Mouse (Mus musculus) small intestine, adult 2 months (tissue): Measurements from ENCODE around the gene Ccdc17.
A peak's percentile ranks its signal among the peaks of the same experiment; 100 is the strongest.

ENCODE experiments used
- CTCF ChIP-seq: fragments of 200-500 bp; IDR thresholded peaks from 2 replicates; pipeline ENCODE4 v1.5.1; 2012; ENCODE audit warnings: low read depth, mild to moderate bottlenecking, control low read depth, inconsistent platforms, low read length, moderate library complexity, mixed read lengths; ENCODE audit not compliant: insufficient replicate concordance, insufficient read length; ENCODE audit errors: extremely low read depth
- POLR2A ChIP-seq: fragments of 200-500 bp; IDR thresholded peaks from 2 replicates; pipeline ENCODE4 v1.6.1; 2012; ENCODE audit warnings: low read depth, mild to moderate bottlenecking, control low read depth, inconsistent platforms, low read length, moderate library complexity

DNA sequence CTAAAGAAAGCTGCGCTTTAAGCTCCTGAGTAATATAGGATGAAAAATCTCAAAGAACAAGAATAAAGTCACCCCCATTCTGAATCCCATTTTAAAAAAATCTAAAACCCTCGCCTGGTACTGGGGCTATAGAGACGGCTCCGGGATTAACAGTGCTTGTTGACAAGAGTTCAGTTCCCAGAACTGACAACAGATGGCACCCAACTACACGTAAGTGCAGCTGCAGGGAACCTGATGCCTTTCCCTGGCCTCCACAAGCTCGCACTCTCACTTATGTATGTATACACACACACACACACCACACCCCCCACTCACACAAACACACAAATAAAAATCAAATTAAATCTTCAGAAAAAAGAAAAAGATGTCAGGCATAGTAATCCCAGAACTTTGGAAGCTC, 47.9 kb downstream of the Ccdc17 start:
- peak; percentile 58; the same call in 1 of the 2 replicates for TF ChIP-seq CTCF
- no peak for TF ChIP-seq POLR2A
